Mouse (Mus musculus): ENCODE measurements around the gene Pdzd8. TPM values are rescaled to one million over a fixed set of nuclear protein-coding genes. Genes with fewer than 3 reads are reported as not detected.

The Pdzd8 gene
- total RNA-seq, 2 experiments from 2014 or later, result 59.1 to 60.2 TPM

DNA sequence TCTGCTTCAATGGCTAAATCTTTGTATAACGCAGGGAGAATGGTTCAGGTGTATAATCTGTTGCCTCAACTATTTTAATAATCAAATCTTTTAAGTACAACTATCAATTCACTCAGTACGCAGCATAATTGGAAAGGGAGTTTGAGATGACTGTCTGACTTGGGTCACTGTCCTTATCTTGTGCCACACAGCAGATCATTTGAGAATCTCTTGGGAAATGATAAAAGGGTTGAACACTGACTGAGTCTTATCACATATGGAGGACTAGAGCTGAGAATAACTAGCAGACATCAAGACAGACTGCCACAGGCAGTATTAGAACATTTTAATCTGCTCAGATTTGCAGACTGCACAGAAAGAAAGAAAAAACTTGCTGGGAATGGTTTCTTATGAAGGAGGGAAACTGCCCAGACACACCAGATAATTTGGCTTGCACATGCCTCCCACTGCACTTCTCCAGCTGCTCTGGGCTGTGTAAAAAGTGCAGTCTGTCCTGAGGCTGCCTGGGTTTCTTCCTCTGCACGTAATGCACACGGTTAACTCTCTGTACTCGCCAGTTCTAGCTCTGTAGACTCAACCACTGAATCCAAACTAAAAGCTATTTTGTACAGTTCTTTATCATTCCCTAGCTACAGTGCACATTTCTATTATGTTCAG lies 53.3 kb downstream of the Pdzd8 start:
- intact Hi-C loops (cut with DNase I), result no loop called here
- no peak for DNase-seq (ENCODE audit: extremely low spot score in 1 of 2, low spot score in 2 of 2)

GRCm38 (mm10) chr19:59289811-59290210 lies 55.8 kb downstream of the Pdzd8 start:
- intact Hi-C loops (cut with DNase I), result no loop called here
- no peak for DNase-seq (ENCODE audit: extremely low spot score in 1 of 2, low spot score in 2 of 2)

DNA sequence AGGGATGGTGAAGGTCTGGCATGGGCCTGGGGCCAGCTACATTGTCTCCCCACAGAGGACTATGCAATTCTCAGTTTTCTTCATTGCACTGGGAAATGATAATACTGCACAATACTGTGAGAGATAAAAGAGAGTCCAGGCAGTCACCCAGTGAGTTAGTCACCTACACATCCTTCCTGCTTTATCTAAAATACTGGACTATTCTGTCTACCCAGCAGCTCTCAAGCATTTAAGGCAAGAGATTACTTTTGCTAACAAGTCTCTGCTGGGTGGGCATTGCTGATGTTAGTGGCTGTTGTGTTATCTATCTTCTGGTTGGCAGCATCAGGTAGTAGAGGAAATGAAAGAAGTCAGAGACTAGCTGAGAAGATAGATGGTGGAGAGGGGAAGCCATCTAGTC lies 56.5 kb downstream of the Pdzd8 start:
- intact Hi-C loops (cut with DNase I), result no loop called here
- no peak for DNase-seq (ENCODE audit: extremely low spot score in 1 of 2, low spot score in 2 of 2)

DNA sequence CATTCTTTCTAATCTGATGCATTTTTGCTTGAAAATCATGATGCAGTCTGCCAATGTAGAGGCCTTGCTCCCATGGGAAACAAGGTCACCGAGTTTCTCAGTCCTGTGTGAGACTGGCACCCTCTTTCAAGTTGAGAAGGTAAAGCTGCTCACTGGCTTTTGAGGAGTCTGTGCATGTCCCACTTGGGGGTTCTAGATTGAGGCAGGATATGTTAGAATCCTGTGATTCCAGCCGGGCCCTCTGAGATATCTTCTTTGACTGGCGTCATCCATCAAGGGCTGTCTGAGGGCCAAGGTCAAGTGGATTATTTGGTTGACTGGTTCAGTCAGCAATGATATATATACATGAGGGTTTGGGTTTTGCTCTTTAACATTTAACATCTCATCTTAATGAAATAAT lies 63.6 kb downstream of the Pdzd8 start:
- DNase-seq (ENCODE audit: extremely low spot score in 1 of 2, low spot score in 2 of 2), result no peak

GRCm38 (mm10) chr19:59280841-59281240 lies 64.7 kb downstream of the Pdzd8 start:
- no peak for DNase-seq (ENCODE audit: extremely low spot score in 1 of 2, low spot score in 2 of 2)
- intact Hi-C loops (cut with DNase I), result no loop called here

More for the DNA sequence above, 63.6 kb downstream of the Pdzd8 start:
- intact Hi-C loops (cut with DNase I), result no loop called here

DNA sequence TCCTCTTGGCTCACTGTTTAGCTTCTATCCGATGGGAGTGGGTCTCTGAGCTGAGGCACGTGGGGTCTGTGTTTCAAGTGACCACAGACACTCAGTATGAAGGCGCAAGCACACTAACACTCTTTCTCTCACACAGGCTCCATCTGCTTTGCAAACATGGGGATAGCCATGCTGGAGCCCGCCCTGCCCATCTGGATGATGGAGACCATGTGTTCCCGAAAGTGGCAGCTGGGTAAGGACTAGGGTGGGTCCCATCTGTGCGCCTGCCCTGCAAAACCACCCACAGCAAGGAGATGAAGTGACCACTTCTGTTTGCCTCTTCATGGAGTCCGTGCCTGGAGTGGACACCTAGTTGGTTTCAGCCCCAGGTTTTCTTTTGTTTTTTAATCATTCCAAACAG lies 69.2 kb downstream of the Pdzd8 start:
- intact Hi-C loops (cut with DNase I), result no loop called here
- no peak for DNase-seq (ENCODE audit: extremely low spot score in 1 of 2, low spot score in 2 of 2)

DNA sequence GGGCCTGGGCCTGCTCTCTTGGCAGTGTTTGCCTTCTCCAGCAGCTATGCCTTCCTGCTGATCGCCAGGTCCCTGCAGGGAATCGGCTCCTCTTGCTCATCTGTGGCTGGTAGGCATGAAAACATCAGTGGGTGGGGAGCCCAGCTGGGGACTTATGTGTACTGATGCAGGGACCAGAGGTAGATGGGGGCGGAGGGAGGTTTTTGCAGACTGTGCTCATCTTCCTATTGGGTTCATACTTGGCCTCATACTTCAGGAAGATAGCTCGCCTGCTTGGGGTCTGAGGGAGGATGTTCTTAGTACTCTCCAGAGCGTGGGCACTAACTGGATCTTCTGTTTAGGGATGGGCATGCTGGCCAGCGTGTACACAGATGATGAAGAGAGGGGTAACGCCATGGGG lies 72.4 kb downstream of the Pdzd8 start:
- no peak for DNase-seq (ENCODE audit: extremely low spot score in 1 of 2, low spot score in 2 of 2)
- intact Hi-C loops (cut with DNase I), result no loop called here

DNA sequence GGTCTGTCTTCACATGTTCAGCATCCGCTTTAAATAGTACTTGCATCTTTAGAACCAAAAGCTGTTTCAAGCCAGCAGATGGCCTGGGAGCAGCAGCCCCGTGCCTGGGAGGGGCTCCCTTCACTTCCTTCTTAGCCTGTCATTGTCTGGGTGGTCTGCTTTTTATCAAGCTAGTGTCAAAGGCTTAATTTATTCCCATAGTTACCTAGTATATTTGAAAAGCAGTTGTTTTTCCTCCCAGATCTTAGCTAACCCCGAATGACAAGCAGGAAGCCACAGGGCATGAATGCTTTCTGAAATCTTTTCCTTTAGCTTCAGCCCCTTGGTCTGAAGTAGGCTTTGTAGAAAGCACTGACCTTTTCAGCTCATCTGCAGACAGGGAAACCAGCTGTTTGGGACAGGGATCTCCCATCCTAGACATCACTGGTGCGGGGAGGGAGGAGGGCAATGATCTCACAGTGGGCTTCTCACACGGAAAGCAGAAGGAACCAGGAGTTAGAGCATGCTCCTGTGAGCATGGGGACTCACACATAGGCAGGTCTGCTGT lies 78.1 kb downstream of the Pdzd8 start:
- intact Hi-C loops (cut with DNase I), result no loop called here
- peak in 1 of 2 experiments; percentile 29 for DNase-seq (ENCODE audit: extremely low spot score in 1 of 2, low spot score in 2 of 2)

- intact Hi-C loops (cut with DNase I), result no loop called here
- no peak for DNase-seq (ENCODE audit: extremely low spot score in 1 of 2, low spot score in 2 of 2)
These were observed 79.7 kb downstream of the Pdzd8 start for GRCm38 (mm10) chr19:59265907-59266306.

DNA sequence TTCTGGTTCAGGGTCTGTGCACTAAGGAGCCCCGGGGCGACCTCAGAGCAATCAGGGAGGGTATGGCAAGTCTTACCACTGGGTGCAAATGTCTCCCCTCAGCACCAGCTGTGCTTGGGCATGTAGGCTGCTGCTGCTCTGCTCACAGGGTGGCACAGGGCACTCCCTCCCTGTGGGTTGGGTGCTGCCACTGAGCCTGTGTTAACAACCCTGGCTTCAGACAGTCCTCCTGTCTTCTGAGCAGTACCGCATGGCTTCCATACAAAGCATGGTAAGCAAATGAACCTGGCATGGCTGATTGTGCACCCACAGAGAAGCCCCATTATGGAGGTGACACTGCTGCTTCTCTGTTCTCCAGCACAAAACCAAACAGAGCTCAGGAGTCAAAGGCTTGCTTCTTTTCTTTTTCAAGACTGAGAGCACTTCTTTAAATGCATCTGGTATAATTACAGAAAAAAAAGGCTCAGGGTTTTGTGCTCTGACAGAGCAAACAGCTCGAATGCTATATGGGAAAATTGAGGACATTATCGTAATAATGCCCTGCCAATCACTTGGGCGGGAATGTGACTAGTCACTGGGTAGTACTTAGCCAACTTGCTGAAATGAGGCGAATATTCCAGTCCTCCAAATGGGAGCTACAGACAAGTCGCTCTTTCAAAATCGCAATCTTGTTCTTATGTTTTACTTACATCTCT lies 80.6 kb downstream of the Pdzd8 start:
- intact Hi-C loops (cut with DNase I), result no loop called here
- DNase-seq (ENCODE audit: extremely low spot score in 1 of 2, low spot score in 2 of 2), result no peak

GRCm38 (mm10) chr19:59263171-59263570 lies 82.4 kb downstream of the Pdzd8 start:
- DNase-seq (ENCODE audit: extremely low spot score in 1 of 2, low spot score in 2 of 2), result peak in 1 of 2 experiments; percentile 52
- intact Hi-C loops (cut with DNase I), result no loop called here

GRCm38 (mm10) chr19:59261604-59262003 lies 84.0 kb downstream of the Pdzd8 start:
- intact Hi-C loops (cut with DNase I), result no loop called here
- DNase-seq (ENCODE audit: extremely low spot score in 1 of 2, low spot score in 2 of 2), result no peak

DNA sequence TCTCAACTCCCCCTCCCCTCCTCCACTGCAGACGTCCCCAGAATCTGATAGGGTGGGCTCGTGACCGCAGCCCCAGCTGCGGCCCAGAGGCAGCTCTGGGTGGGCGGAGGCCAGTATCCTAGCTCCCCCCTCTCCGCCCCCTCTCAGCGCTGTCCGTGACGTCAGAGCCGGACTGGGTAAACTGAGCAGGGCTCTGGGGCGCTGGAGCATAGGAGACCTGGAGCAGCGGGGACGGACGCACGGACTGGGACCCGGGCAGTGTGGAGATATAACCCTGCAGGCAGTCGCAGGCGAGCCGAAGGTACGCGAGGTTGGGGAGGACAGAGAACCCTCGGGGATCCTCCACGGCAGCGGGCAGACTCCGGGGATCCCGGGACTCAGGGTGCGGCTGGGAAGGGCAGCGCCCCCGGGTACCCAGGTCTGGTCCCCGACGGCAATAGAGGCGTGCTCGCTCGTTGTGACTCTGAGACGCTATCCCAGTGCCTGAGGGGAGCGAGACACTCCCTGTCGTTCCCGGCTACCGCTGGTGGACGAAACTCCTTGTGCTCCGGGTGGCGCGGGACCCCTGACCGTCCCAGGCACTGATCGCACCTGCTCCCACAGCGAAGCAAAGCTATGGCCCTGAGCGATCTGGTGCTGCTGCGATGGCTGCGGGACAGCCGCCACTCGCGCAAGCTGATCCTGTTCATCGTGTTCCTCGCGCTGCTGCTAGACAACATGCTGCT lies 84.7 kb downstream of the Pdzd8 start, which contains the start of gene Slc18a2:
Slc18a2 (plus strand) TSS at position 179 of the 725 bp plus-strand sequence.
- peak in 1 of 2 experiments; percentile 49 for DNase-seq (ENCODE audit: extremely low spot score in 1 of 2, low spot score in 2 of 2)
- intact Hi-C loops (cut with DNase I), result no loop called here

- intact Hi-C loops (cut with DNase I), result no loop called here
- DNase-seq (ENCODE audit: extremely low spot score in 1 of 2, low spot score in 2 of 2), result no peak
These were observed 85.9 kb downstream of the Pdzd8 start for GRCm38 (mm10) chr19:59259633-59260032.

DNA sequence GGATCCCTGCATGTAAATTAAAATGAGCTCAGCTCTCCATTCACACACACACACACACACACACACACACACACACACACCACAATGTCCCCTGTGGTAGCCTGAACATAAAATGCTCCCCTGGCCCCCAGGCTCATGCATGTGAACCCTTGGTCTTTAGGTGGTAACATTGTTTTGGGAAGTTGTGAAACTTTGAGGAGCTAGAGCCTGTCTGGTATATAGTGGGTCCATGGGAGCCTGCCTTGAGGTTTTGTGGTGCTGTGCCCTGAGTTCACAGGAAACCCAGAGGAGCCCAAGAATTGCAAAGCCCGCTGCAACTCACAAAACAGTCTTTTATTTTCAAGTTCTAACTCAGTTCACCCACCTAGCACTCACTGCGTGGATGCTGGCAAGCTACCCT lies 92.9 kb downstream of the Pdzd8 start:
- intact Hi-C loops (cut with DNase I), result no loop called here
- DNase-seq (ENCODE audit: extremely low spot score in 1 of 2, low spot score in 2 of 2), result no peak

DNA sequence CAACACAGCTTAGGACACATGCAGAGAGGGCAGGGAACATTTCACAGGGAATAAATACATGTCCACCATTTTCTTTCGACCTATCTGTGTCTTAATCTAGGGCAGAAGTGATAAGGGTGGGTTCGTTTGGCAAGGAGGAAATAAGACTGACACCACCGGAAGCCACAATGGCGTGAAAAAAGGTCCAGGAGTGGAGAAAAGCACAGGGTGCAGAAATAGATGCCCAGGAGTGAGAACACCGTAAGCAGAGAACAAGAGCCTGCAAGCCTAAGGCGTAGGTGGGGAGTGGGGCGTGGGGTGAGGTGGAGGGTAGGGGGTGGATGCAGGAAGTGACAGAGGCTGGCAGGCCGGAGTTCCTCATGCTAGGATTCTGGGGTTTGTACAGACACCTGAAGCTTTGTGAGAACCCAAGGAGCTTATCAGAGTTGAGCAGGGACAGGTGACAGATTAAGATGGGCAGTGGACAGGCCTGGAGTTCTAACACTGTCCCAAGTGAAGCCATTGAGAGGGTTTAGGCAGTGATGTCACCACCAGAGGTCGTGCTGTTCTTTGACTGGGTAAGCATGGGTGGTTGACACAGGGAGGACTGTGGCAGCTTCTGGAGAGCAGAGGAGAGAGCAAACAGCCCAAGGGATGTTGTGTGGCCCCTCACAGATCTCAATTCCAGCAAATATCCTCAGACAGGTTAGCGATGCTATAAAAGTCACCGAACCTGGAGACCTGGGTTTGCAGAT lies 96.9 kb downstream of the Pdzd8 start:
- DNase-seq (ENCODE audit: extremely low spot score in 1 of 2, low spot score in 2 of 2), result no peak
- intact Hi-C loops (cut with DNase I), result no loop called here

- no peak for DNase-seq (ENCODE audit: extremely low spot score in 1 of 2, low spot score in 2 of 2)
- intact Hi-C loops (cut with DNase I), result no loop called here
These were observed 97.4 kb downstream of the Pdzd8 start for GRCm38 (mm10) chr19:59248144-59248543.
